Mouse (Mus musculus) liver, embryonic 16.5 days (tissue): ENCODE data around the gene Pex1. TPM values are rescaled to one million over a fixed set of nuclear protein-coding genes. Genes with fewer than 3 reads are reported as not detected.

Experiments used
- ATAC-seq: fragments of 200-750 bp; cut with Nextera tagmentation; 2 replicates; pipeline ENCODE4 v1.8.0; 2017; ENCODE audit warnings: low read depth, mild to moderate bottlenecking, moderate number of reproducible peaks, moderate library complexity
- H3K27ac ChIP-seq: fragments of 300-500 bp; sonication (generic); 2 replicates; pipeline ENCODE4 v1.5.1; 2014; ENCODE audit warnings: mild to moderate bottlenecking, low read length
- H3K27me3 ChIP-seq: fragments of 300-500 bp; sonication (generic); 2 replicates; pipeline ENCODE4 v1.6.1; 2014; ENCODE audit warnings: low read depth, low read length, mixed read lengths; ENCODE audit not compliant: control insufficient read depth, insufficient read depth
- H3K36me3 ChIP-seq: fragments of 300-500 bp; sonication (generic); 2 replicates; pipeline ENCODE4 v1.6.1; 2014; ENCODE audit warnings: mild to moderate bottlenecking; ENCODE audit not compliant: control insufficient read depth, insufficient read depth
- H3K4me1 ChIP-seq: fragments of 300-500 bp; sonication (generic); 2 replicates; pipeline ENCODE4 v1.6.1; 2014; ENCODE audit warnings: low read depth, low read length, mixed read lengths; ENCODE audit not compliant: control insufficient read depth
- H3K4me2 ChIP-seq: fragments of 300-500 bp; sonication (generic); 2 replicates; pipeline ENCODE4 v1.6.1; 2014; ENCODE audit warnings: low read depth, low read length, mixed read lengths
- H3K4me3 ChIP-seq: fragments of 300-500 bp; sonication (generic); 2 replicates; pipeline ENCODE4 v1.5.1; 2014; ENCODE audit warnings: low read depth, mild to moderate bottlenecking, low read length
- H3K9ac ChIP-seq: fragments of 300-500 bp; sonication (generic); 2 replicates; pipeline ENCODE4 v1.6.1; 2014; ENCODE audit warnings: low read depth, low read length
- H3K9me3 ChIP-seq: fragments of 300-500 bp; sonication (generic); replicated peaks from 2 replicates; pipeline ENCODE4 v1.6.1; 2016; ENCODE audit warnings: low read length; ENCODE audit not compliant: control insufficient read depth
- WGBS: fragments of 180-500 bp; shearing (Covaris S2); extraction: QIAGEN DNeasy Blood & Tissue Kit; methylation state at CpG from one replicate; pipeline ENCODE4 v1.1.7; 2014; ENCODE audit not compliant: insufficient replicate concordance; 5-methylcytosine and 5-hydroxymethylcytosine counted together
- microRNA-seq: library from miRNA; unstranded; fragments of <30 nt; microRNA quantifications from one replicate; pipeline ENCODE4, GENCODE M21; 2016
- polyA plus RNA-seq: library from polyadenylated mRNA; unstranded; fragments of >200 nt; fragmentation: Nextera tagmentation; extraction: Ambion mirVana; gene quantifications from 2 replicates; pipeline ENCODE4 v1.2.1, GENCODE M21; 2015

Pex1 gene
- polyA plus RNA-seq, 1 experiment from 2014 or later, result 5.6 TPM

- H3K4me3 ChIP-seq, result no peak overlapping the region
- H3K9ac ChIP-seq, result no peak overlapping the region
- 53% methylated on average over 12 of the region's 12 CpGs for WGBS
- no peaks in the 10 kb centered on the region for H3K36me3 ChIP-seq
- H3K4me2 ChIP-seq, result no peak overlapping the region
- H3K27ac ChIP-seq, result no peak overlapping the region
- no peaks in the 10 kb centered on the region for H3K27me3 ChIP-seq
- ATAC-seq, result no peak
- H3K4me1 ChIP-seq, result peaks cover 2% of the 10 kb centered on the region; the same call in 1 of the 2 replicates
- H3K9me3 ChIP-seq, result no peaks in the 10 kb centered on the region
Measured at GRCm38 (mm10) chr5:3666585-3666984, 70.7 kb downstream of the Pex1 start.

DNA sequence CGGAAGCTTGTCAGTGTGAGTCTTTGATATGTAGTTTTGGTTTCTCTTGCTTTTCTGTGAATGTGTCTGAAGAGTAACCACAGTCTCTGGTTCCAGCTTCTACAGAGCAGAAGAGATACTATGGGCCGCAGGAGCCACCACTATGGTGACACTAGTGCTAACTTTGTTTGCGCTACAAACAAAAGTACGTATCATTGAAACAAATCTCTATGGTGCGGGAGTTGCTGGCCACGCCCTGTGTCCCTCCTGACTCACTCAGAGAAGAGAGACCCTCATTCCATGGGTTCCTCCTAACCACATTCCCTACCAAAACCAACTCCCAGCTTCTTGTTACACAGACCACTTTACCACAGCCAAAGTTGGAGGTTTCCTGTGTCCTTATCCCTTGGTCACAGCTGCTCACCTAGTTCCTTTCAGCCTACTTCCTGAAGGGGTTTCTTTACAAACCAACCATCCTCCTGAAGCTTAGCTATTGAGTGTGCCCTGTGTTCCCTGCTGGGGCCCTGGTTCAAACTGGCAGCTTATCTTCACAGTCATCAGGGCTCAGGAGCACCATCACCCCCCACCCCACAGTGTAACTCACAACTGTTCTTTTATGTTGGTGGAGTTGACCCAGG is 74.2 kb downstream of the Pex1 start:
- Histone ChIP-seq H3K36me3 (no peaks in the 10 kb centered on the region), H3K4me1 (peaks cover 2% of the 10 kb centered on the region; the same call in 1 of the 2 replicates), H3K27ac (no peak overlapping the region), H3K9me3 (no peaks in the 10 kb centered on the region), H3K9ac (no peak overlapping the region), H3K4me3 (no peak overlapping the region), H3K4me2 (no peak overlapping the region), H3K27me3 (no peaks in the 10 kb centered on the region)
- WGBS, result 19% methylated on average over 6 of the region's 6 CpGs
- 0 out of 2 replicates have a peak, but pooled peaks have one; percentile 19 for ATAC-seq

Small RNA genes lying within 50 kb of the gene (microRNA-seq; reads per million reads assigned to microRNA genes)
- not detected for gene Gm26238

Other genes starting within 250 kb of the Pex1 start
- gene Fam133b, start 52.2 kb upstream of the Pex1 start, polyA plus RNA-seq, result 8.6 and 9.1 TPM in 2 replicates
- gene 1700109H08Rik, start 24.5 kb upstream of the Pex1 start, polyA plus RNA-seq, result 1.0 and 1.2 TPM in 2 replicates
- gene Rbm48, start 519 bp downstream of the Pex1 start, polyA plus RNA-seq, result 5.5 and 7.0 TPM in 2 replicates
- not detected in 2 replicates for gene Tmbim7, start 55.1 kb downstream of the Pex1 start, polyA plus RNA-seq
- 18.7 and 20.7 TPM in 2 replicates for gene Gatad1, start 61.1 kb downstream of the Pex1 start, polyA plus RNA-seq
- gene Ankib1, start 206.9 kb downstream of the Pex1 start, polyA plus RNA-seq, result 2.5 and 2.8 TPM in 2 replicates
- 18.7 and 19.6 TPM in 2 replicates for gene Krit1, start 207.1 kb downstream of the Pex1 start, polyA plus RNA-seq
- not detected in 2 replicates for gene Lrrd1, start 249.1 kb downstream of the Pex1 start, polyA plus RNA-seq